Mouse (Mus musculus) limb, embryonic 11.5 days (tissue): Measurements from ENCODE around the gene Dnah14. TPM values are rescaled to one million over a fixed set of nuclear protein-coding genes. Genes with fewer than 3 reads are reported as not detected.

Source experiments
- ATAC-seq: fragments of 200-750 bp; cut with Nextera tagmentation; 2 replicates; pipeline ENCODE4 v1.8.0; 2017; ENCODE audit warnings: low read depth; ENCODE audit not compliant: insufficient number of reproducible peaks, low FRiP score, low TSS enrichment
- DNase-seq: peaks from one replicate; pipeline ENCODE4 v3.0.0-alpha.2; 2015; ENCODE audit warnings: low spot score
- H3K27ac ChIP-seq: fragments of 300-500 bp; sonication (generic); replicated peaks from 2 replicates; pipeline ENCODE4 v1.5.1; 2014; ENCODE audit warnings: low read depth, mild to moderate bottlenecking, low read length
- H3K27me3 ChIP-seq: fragments of 300-500 bp; sonication (generic); 2 replicates; pipeline ENCODE4 v1.6.1; 2014; ENCODE audit warnings: mild to moderate bottlenecking, low read length, mixed read lengths; ENCODE audit not compliant: control insufficient read depth, insufficient read depth
- H3K36me3 ChIP-seq: fragments of 300-500 bp; sonication (generic); 2 replicates; pipeline ENCODE4 v1.6.1; 2014; ENCODE audit warnings: mild to moderate bottlenecking, low read length, moderate library complexity, mixed read lengths; ENCODE audit not compliant: control insufficient read depth, insufficient read depth
- H3K4me1 ChIP-seq: fragments of 300-500 bp; sonication (generic); 2 replicates; pipeline ENCODE4 v1.6.1; 2014; ENCODE audit warnings: low read length, mixed read lengths; ENCODE audit not compliant: control insufficient read depth, insufficient read depth
- H3K4me2 ChIP-seq: fragments of 300-500 bp; sonication (generic); 2 replicates; pipeline ENCODE4 v1.6.1; 2014; ENCODE audit warnings: low read depth, mild to moderate bottlenecking, moderate library complexity; ENCODE audit not compliant: severe bottlenecking
- H3K4me3 ChIP-seq: fragments of 300-500 bp; sonication (generic); 2 replicates; pipeline ENCODE4 v1.5.1; 2014; ENCODE audit warnings: low read depth, low read length
- H3K9ac ChIP-seq: fragments of 300-500 bp; sonication (generic); 2 replicates; pipeline ENCODE4 v1.6.1; 2014; ENCODE audit warnings: mild to moderate bottlenecking, low read length
- H3K9me3 ChIP-seq: fragments of 300-500 bp; sonication (generic); 2 replicates; pipeline ENCODE4 v1.6.1; 2016; ENCODE audit warnings: low read length; ENCODE audit not compliant: control insufficient read depth
- WGBS: fragments of 180-500 bp; shearing (Covaris S2); extraction: QIAGEN DNeasy Blood & Tissue Kit; methylation state at CpG from one replicate; pipeline ENCODE4 v1.1.7; 2014; 5-methylcytosine and 5-hydroxymethylcytosine counted together
- polyA plus RNA-seq: library from polyadenylated mRNA; unstranded; fragments of >200 nt; fragmentation: Nextera tagmentation; extraction: Ambion mirVana; gene quantifications from 2 replicates; pipeline ENCODE4 v1.2.1, GENCODE M21; 2014

Gene Dnah14
- polyA plus RNA-seq, 1 experiment from 2014 or later: 1.8 TPM

- H3K4me1 ChIP-seq: 0 out of 2 replicates have a peak, but pooled peaks cover 3% of the 10 kb centered on the region
- ATAC-seq (no peak), DNase-seq (peak; percentile 56)
- 34% methylated on average over 9 of the region's 9 CpGs for WGBS
- no peak overlapping the region for H3K27ac ChIP-seq
- no peaks in the 10 kb centered on the region for H3K9me3 ChIP-seq
- no peak overlapping the region for H3K4me2 ChIP-seq
- no peak overlapping the region for H3K4me3 ChIP-seq
- H3K27me3 ChIP-seq: no peaks in the 10 kb centered on the region
- no peaks in the 10 kb centered on the region for H3K36me3 ChIP-seq
- no peak overlapping the region for H3K9ac ChIP-seq
These were observed 6.9 kb upstream of the Dnah14 start for GRCm38 (mm10) chr1:181569447-181569846.

- Histone ChIP-seq H3K27me3 (no peaks in the 10 kb centered on the region), H3K4me1 (no peaks in the 10 kb centered on the region), H3K4me2 (no peak overlapping the region), H3K27ac (no peak overlapping the region), H3K36me3 (no peaks in the 10 kb centered on the region), H3K9ac (no peak overlapping the region), H3K4me3 (no peak overlapping the region), H3K9me3 (no peaks in the 10 kb centered on the region)
- whole genome bisulfite sequencing: 63% methylated on average over 8 of the region's 8 CpGs
- DNase-seq (no peak), ATAC-seq (no peak)
These were observed 6.8 kb downstream of the Dnah14 start for GRCm38 (mm10) chr1:181583152-181583551.

- Histone ChIP-seq H3K9me3 (no peaks in the 10 kb centered on the region), H3K36me3 (no peaks in the 10 kb centered on the region), H3K4me3 (no peak overlapping the region), H3K4me2 (no peak overlapping the region), H3K4me1 (no peaks in the 10 kb centered on the region), H3K9ac (no peak overlapping the region), H3K27me3 (no peaks in the 10 kb centered on the region), H3K27ac (no peak overlapping the region)
- ATAC-seq (no peak), DNase-seq (no peak)
- WGBS: 87% methylated on average over 6 of the region's 6 CpGs
These were observed 12.8 kb downstream of the Dnah14 start for GRCm38 (mm10) chr1:181589116-181589515.

GRCm38 (mm10) chr1:181599376-181599775 lies 23.0 kb downstream of the Dnah14 start:
- WGBS: 57% methylated on average over 4 of the region's 4 CpGs
- H3K27ac ChIP-seq: no peak overlapping the region
- no peaks in the 10 kb centered on the region for H3K4me1 ChIP-seq
- no peaks in the 10 kb centered on the region for H3K36me3 ChIP-seq
- no peaks in the 10 kb centered on the region for H3K9me3 ChIP-seq
- ATAC-seq (no peak), DNase-seq (no peak)
- no peak overlapping the region for H3K9ac ChIP-seq
- H3K4me3 ChIP-seq: no peak overlapping the region
- H3K4me2 ChIP-seq: no peak overlapping the region
- no peaks in the 10 kb centered on the region for H3K27me3 ChIP-seq

- no peak overlapping the region for H3K4me2 ChIP-seq
- H3K4me1 ChIP-seq: no peaks in the 10 kb centered on the region
- DNase-seq: peak; percentile 50
- ATAC-seq: peak; percentile 72
- H3K27ac ChIP-seq: no peak overlapping the region
- H3K27me3 ChIP-seq: no peaks in the 10 kb centered on the region
- 28% methylated on average over 3 of the region's 3 CpGs for WGBS
- no peaks in the 10 kb centered on the region for H3K9me3 ChIP-seq
- no peak overlapping the region for H3K4me3 ChIP-seq
- H3K9ac ChIP-seq: no peak overlapping the region
- no peaks in the 10 kb centered on the region for H3K36me3 ChIP-seq
These were observed 34.8 kb downstream of the Dnah14 start for GRCm38 (mm10) chr1:181611118-181611517.

GRCm38 (mm10) chr1:181615866-181616491 lies 39.6 kb downstream of the Dnah14 start:
- Histone ChIP-seq H3K9me3 (no peaks in the 10 kb centered on the region), H3K27me3 (no peaks in the 10 kb centered on the region), H3K4me2 (no peak overlapping the region), H3K36me3 (no peaks in the 10 kb centered on the region), H3K4me3 (no peak overlapping the region), H3K27ac (no peak overlapping the region), H3K4me1 (no peaks in the 10 kb centered on the region), H3K9ac (no peak overlapping the region)
- 46% methylated on average over 11 of the region's 11 CpGs for WGBS
- no peak for ATAC-seq
- peak; percentile 81 for DNase-seq

- peak; percentile 34 for DNase-seq
These were observed 41.0 kb downstream of the Dnah14 start for GRCm38 (mm10) chr1:181617332-181617731.

GRCm38 (mm10) chr1:181623149-181623680 lies 46.9 kb downstream of the Dnah14 start:
- no peak overlapping the region for H3K4me3 ChIP-seq
- DNase-seq (no peak), ATAC-seq (no peak)
- H3K9me3 ChIP-seq: no peaks in the 10 kb centered on the region
- H3K4me1 ChIP-seq: 0 out of 2 replicates have a peak, but pooled peaks cover 2% of the 10 kb centered on the region
- no peaks in the 10 kb centered on the region for H3K27me3 ChIP-seq
- no peak overlapping the region for H3K9ac ChIP-seq
- no peak overlapping the region for H3K4me2 ChIP-seq
- no peak overlapping the region for H3K27ac ChIP-seq
- H3K36me3 ChIP-seq: no peaks in the 10 kb centered on the region
- WGBS: 71% methylated on average over 6 of the region's 6 CpGs

More at GRCm38 (mm10) chr1:181617332-181617731, 41.0 kb downstream of the Dnah14 start:
- no peak for ATAC-seq
- Histone ChIP-seq H3K4me2 (no peak overlapping the region), H3K4me3 (no peak overlapping the region), H3K27ac (no peak overlapping the region), H3K36me3 (no peaks in the 10 kb centered on the region), H3K4me1 (no peaks in the 10 kb centered on the region), H3K9ac (no peak overlapping the region), H3K27me3 (no peaks in the 10 kb centered on the region), H3K9me3 (no peaks in the 10 kb centered on the region)
- 46% methylated on average over 5 of the region's 5 CpGs for WGBS
